Mouse (Mus musculus) embryonic facial prominence, embryonic 12.5 days (tissue): ENCODE data around the gene Fbxo31. TPM values are rescaled to one million over a fixed set of nuclear protein-coding genes. Genes with fewer than 3 reads are reported as not detected.

ENCODE experiments used
- polyA plus RNA-seq: library from polyadenylated mRNA; unstranded; fragments of >200 nt; fragmentation: Nextera tagmentation; extraction: Ambion mirVana; gene quantifications from 2 replicates; pipeline ENCODE4 v1.2.1, GENCODE M21; 2016

The Fbxo31 gene
- polyA plus RNA-seq, 1 experiment from 2014 or later, result 23.9 TPM

Other genes with a start within 250 kb of the Fbxo31 start
- gene 1700018B08Rik, start 34.5 kb downstream of the Fbxo31 start, polyA plus RNA-seq, result not detected in 2 replicates
- 214 and 232 TPM in 2 replicates for gene Map1lc3b, start 11.6 kb upstream of the Fbxo31 start, polyA plus RNA-seq
- 20.0 and 21.2 TPM in 2 replicates for gene Zcchc14, start 74.1 kb upstream of the Fbxo31 start, polyA plus RNA-seq
- 6.7 and 8.6 TPM in 2 replicates for gene Jph3, start 150.8 kb upstream of the Fbxo31 start, polyA plus RNA-seq